Mouse (Mus musculus) erythroblast, embryonic 14.5 days (primary cell): Measurements from ENCODE around the gene Hist1h2bp.

ENCODE experiments used
- GATA1 ChIP-seq: IDR thresholded peaks from 2 replicates; pipeline ENCODE4 v1.6.1; 2012; ENCODE audit warnings: low read length, inconsistent platforms, mixed read lengths
- TAL1 ChIP-seq: IDR thresholded peaks from 3 replicates; pipeline ENCODE4 v1.6.1; 2012; ENCODE audit warnings: low read length, inconsistent platforms, mixed read lengths

DNA sequence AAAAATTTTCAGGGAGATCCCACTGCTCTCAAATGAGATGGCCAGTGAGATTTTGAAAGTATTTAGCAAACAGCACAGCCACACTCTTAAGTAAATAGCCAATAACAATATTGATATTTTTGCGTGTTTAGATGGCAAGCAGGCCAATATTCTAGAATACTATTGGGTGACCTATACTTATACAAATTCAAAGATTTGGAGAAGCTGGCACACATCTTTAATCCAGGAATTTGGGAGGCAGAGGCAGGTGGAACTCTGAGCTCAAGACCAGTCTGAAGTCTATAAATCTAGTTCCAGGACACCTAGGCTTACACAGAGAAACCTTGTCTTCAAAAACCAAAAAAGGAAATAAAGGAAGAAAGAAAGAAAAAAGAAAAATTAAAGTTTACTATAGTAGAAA is 5.6 kb upstream of the Hist1h2bp start:
- TF ChIP-seq TAL1 = no peak
- TF ChIP-seq GATA1 = no peak
